Mouse (Mus musculus): ENCODE results near the gene P4ha1.
"Not testable (repeated sequence)": the region's sequence is repeated elsewhere in the genome, so short reads cannot be mapped to it uniquely, and the experiment has no call there.

P4ha1 gene

GRCm38 (mm10) chr10:59323100-59323487, at the start of gene P4ha1:
Gene P4ha1, plus strand, starts transcription at chr10:59323296.
- in situ Hi-C loops (cut with MboI; ENCODE audit: low sequenced_read_pairs) = no loop called here

- in situ Hi-C loops (cut with MboI; ENCODE audit: low sequenced_read_pairs) = loop anchor here (25.0 kb wide), 1 partner anchor 463 kb away; the partner anchor contains the start of gene Sh3rf3
These were observed 47.4 kb upstream of the P4ha1 start for GRCm38 (mm10) chr10:59275745-59276144.

GRCm38 (mm10) chr10:59277116-59277515, 46.0 kb upstream of the P4ha1 start:
- in situ Hi-C loops (cut with MboI; ENCODE audit: low sequenced_read_pairs) = loop anchor here (25.0 kb wide), 1 partner anchor 465 kb away; the partner anchor contains the start of gene Sh3rf3

GRCm38 (mm10) chr10:59277729-59278475, 45.2 kb upstream of the P4ha1 start:
- in situ Hi-C loops (cut with MboI; ENCODE audit: low sequenced_read_pairs) = loop anchor here (25.0 kb wide), 1 partner anchor 466 kb away; the partner anchor contains the start of gene Sh3rf3

GRCm38 (mm10) chr10:59283164-59283563, 39.9 kb upstream of the P4ha1 start:
- in situ Hi-C loops (cut with MboI; ENCODE audit: low sequenced_read_pairs) = loop anchor here (10.0 to 25.0 kb wide), 2 partner anchors 118 to 471 kb away; partner anchors contain the start of gene Sh3rf3

- in situ Hi-C loops (cut with MboI; ENCODE audit: low sequenced_read_pairs) = loop anchor here (10.0 to 25.0 kb wide), 2 partner anchors 119 to 471 kb away; partner anchors contain the start of gene Sh3rf3
These were observed 39.3 kb upstream of the P4ha1 start for GRCm38 (mm10) chr10:59283749-59284148.

- in situ Hi-C loops (cut with MboI; ENCODE audit: low sequenced_read_pairs) = loop anchor here (10.0 to 25.0 kb wide), 2 partner anchors 121 to 473 kb away; partner anchors contain the start of gene Sh3rf3
These were observed 37.6 kb upstream of the P4ha1 start for GRCm38 (mm10) chr10:59285530-59285929.

- in situ Hi-C loops (cut with MboI; ENCODE audit: low sequenced_read_pairs) = loop anchor here (10.0 to 25.0 kb wide), 2 partner anchors 122 to 475 kb away; partner anchors contain the start of gene Sh3rf3
These were observed 35.8 kb upstream of the P4ha1 start for GRCm38 (mm10) chr10:59287251-59287650.

- in situ Hi-C loops (cut with MboI; ENCODE audit: low sequenced_read_pairs) = loop anchor here (10.0 to 25.0 kb wide), 2 partner anchors 123 to 475 kb away; partner anchors contain the start of gene Sh3rf3
These were observed 35.4 kb upstream of the P4ha1 start for GRCm38 (mm10) chr10:59287662-59288061.

GRCm38 (mm10) chr10:59289062-59289461, 34.0 kb upstream of the P4ha1 start:
- in situ Hi-C loops (cut with MboI; ENCODE audit: low sequenced_read_pairs) = loop anchor here (10.0 to 25.0 kb wide), 2 partner anchors 124 to 477 kb away; partner anchors contain the start of gene Sh3rf3

GRCm38 (mm10) chr10:59291536-59291935, 31.6 kb upstream of the P4ha1 start:
- in situ Hi-C loops (cut with MboI; ENCODE audit: low sequenced_read_pairs) = loop anchor here (25.0 kb wide), 1 partner anchor 479 kb away; the partner anchor contains the start of gene Sh3rf3

- in situ Hi-C loops (cut with MboI; ENCODE audit: low sequenced_read_pairs) = loop anchor here (25.0 kb wide), 1 partner anchor 480 kb away; the partner anchor contains the start of gene Sh3rf3
These were observed 31.0 kb upstream of the P4ha1 start for GRCm38 (mm10) chr10:59292079-59292478.

GRCm38 (mm10) chr10:59292558-59292957, 30.5 kb upstream of the P4ha1 start:
- in situ Hi-C loops (cut with MboI; ENCODE audit: low sequenced_read_pairs) = loop anchor here (25.0 kb wide), 1 partner anchor 480 kb away; the partner anchor contains the start of gene Sh3rf3

- in situ Hi-C loops (cut with MboI; ENCODE audit: low sequenced_read_pairs) = loop anchor here (25.0 kb wide), 1 partner anchor 483 kb away; the partner anchor contains the start of gene Sh3rf3
These were observed 27.8 kb upstream of the P4ha1 start for GRCm38 (mm10) chr10:59295241-59295811.

- in situ Hi-C loops (cut with MboI; ENCODE audit: low sequenced_read_pairs) = loop anchor here (25.0 kb wide), 1 partner anchor 484 kb away; the partner anchor contains the start of gene Sh3rf3
These were observed 26.8 kb upstream of the P4ha1 start for GRCm38 (mm10) chr10:59296261-59296660.

- in situ Hi-C loops (cut with MboI; ENCODE audit: low sequenced_read_pairs) = not testable (repeated sequence)
These were observed 20.4 kb upstream of the P4ha1 start for GRCm38 (mm10) chr10:59302671-59303070.

GRCm38 (mm10) chr10:59308993-59309715, 13.9 kb upstream of the P4ha1 start:
- in situ Hi-C loops (cut with MboI; ENCODE audit: low sequenced_read_pairs) = loop anchor here (5.0 kb wide), 1 partner anchor 48 kb away; no protein-coding TSS in a partner anchor

- in situ Hi-C loops (cut with MboI; ENCODE audit: low sequenced_read_pairs) = loop anchor here (10.0 kb wide), 1 partner anchor 555 kb away; no protein-coding TSS in a partner anchor
These were observed 13.0 kb upstream of the P4ha1 start for GRCm38 (mm10) chr10:59310124-59310523.

GRCm38 (mm10) chr10:59310691-59311457, 12.2 kb upstream of the P4ha1 start:
- in situ Hi-C loops (cut with MboI; ENCODE audit: low sequenced_read_pairs) = loop anchor here (10.0 kb wide), 1 partner anchor 554 kb away; no protein-coding TSS in a partner anchor
